Mouse (Mus musculus) lung, embryonic 14.5 days (tissue): ENCODE measurements at regions not wholly inside any gene's neighbourhood (a gene's known extent, or its start where the extent isn't known, plus 50 kb on each side); places are given as distances from the start of the nearest gene placed in this dataset.

Experiments used
- ATAC-seq: fragments of 200-750 bp; cut with Nextera tagmentation; 2 replicates; pipeline ENCODE4 v1.8.0; 2017; ENCODE audit warnings: mild to moderate bottlenecking, moderate TSS enrichment, moderate library complexity; ENCODE audit not compliant: insufficient read depth
- DNase-seq: peaks from one replicate; pipeline ENCODE4 v3.0.0-alpha.2; 2015
- H3K27ac ChIP-seq: fragments of 300-500 bp; sonication (generic); 2 replicates; pipeline ENCODE4 v1.5.1; 2014; ENCODE audit warnings: low read depth, mild to moderate bottlenecking, moderate library complexity
- H3K27me3 ChIP-seq: fragments of 300-500 bp; sonication (generic); 2 replicates; pipeline ENCODE4 v1.6.1; 2014; ENCODE audit warnings: low read length, control low read depth; ENCODE audit not compliant: insufficient read depth
- H3K36me3 ChIP-seq: fragments of 300-500 bp; sonication (generic); 2 replicates; pipeline ENCODE4 v1.6.1; 2014; ENCODE audit warnings: control low read depth; ENCODE audit not compliant: insufficient read depth
- H3K4me1 ChIP-seq: fragments of 300-500 bp; sonication (generic); 2 replicates; pipeline ENCODE4 v1.6.1; 2014; ENCODE audit warnings: antibody characterized with exemption, control low read depth; ENCODE audit not compliant: insufficient read depth
- H3K4me2 ChIP-seq: fragments of 300-500 bp; sonication (generic); 2 replicates; pipeline ENCODE4 v1.6.1; 2014; ENCODE audit warnings: mild to moderate bottlenecking
- H3K4me3 ChIP-seq: fragments of 300-500 bp; sonication (generic); 2 replicates; pipeline ENCODE4 v1.5.1; 2014; ENCODE audit warnings: low read depth, low read length
- H3K9ac ChIP-seq: fragments of 300-500 bp; sonication (generic); 2 replicates; pipeline ENCODE4 v1.6.1; 2014
- H3K9me3 ChIP-seq: fragments of 300-500 bp; sonication (generic); 2 replicates; pipeline ENCODE4 v1.6.1; 2016; ENCODE audit warnings: low read depth, low read length, control low read depth
- CTCF ChIP-seq: IDR thresholded peaks from 2 replicates; pipeline ENCODE4 v1.5.1; 2016; ENCODE audit warnings: antibody characterized with exemption, low read depth
- WGBS: fragments of 180-500 bp; shearing (Covaris S2); extraction: QIAGEN DNeasy Blood & Tissue Kit; methylation state at CpG from one replicate; pipeline ENCODE4 v1.1.7; 2014; 5-methylcytosine and 5-hydroxymethylcytosine counted together

GRCm38 (mm10) chr16:42648531-42649142 is 227.0 kb upstream of the Zbtb20 start:
- Histone ChIP-seq H3K9me3 (no peaks in the 10 kb centered on the region), H3K27ac (no peak overlapping the region), H3K27me3 (no peaks in the 10 kb centered on the region), H3K4me1 (no peaks in the 10 kb centered on the region), H3K36me3 (no peaks in the 10 kb centered on the region), H3K4me3 (no peak overlapping the region), H3K4me2 (no peak overlapping the region), H3K9ac (no peak overlapping the region)
- 91% methylated on average over 5 of the region's 5 CpGs for WGBS
- TF ChIP-seq CTCF = no peak
- DNase-seq (no peak), ATAC-seq (no peak)

- no peak for TF ChIP-seq CTCF
- no peak overlapping the region for H3K9ac ChIP-seq
- DNase-seq (no peak), ATAC-seq (no peak)
- WGBS = 95% methylated on average over 5 of the region's 5 CpGs
- H3K27ac ChIP-seq = no peak overlapping the region
- no peaks in the 10 kb centered on the region for H3K9me3 ChIP-seq
- no peaks in the 10 kb centered on the region for H3K27me3 ChIP-seq
- no peaks in the 10 kb centered on the region for H3K4me1 ChIP-seq
- no peak overlapping the region for H3K4me3 ChIP-seq
- no peaks in the 10 kb centered on the region for H3K36me3 ChIP-seq
- no peak overlapping the region for H3K4me2 ChIP-seq
These were observed 227.9 kb upstream of the Zbtb20 start for GRCm38 (mm10) chr16:42647762-42648161.

- Histone ChIP-seq H3K9ac (no peak overlapping the region), H3K36me3 (no peaks in the 10 kb centered on the region), H3K9me3 (no peaks in the 10 kb centered on the region), H3K27ac (no peak overlapping the region), H3K4me1 (no peaks in the 10 kb centered on the region), H3K4me3 (no peak overlapping the region), H3K4me2 (no peak overlapping the region), H3K27me3 (no peaks in the 10 kb centered on the region)
- DNase-seq = peak; percentile 9
- peak; percentile 66; the same call in 1 of the 2 replicates for ATAC-seq
- 54% methylated on average over 3 of the region's 3 CpGs for WGBS
- TF ChIP-seq CTCF = no peak
These were observed 239.9 kb upstream of the Zbtb20 start for GRCm38 (mm10) chr16:42635766-42636165.

- Histone ChIP-seq H3K27me3 (no peaks in the 10 kb centered on the region), H3K4me3 (no peak overlapping the region), H3K27ac (no peak overlapping the region), H3K4me2 (no peak overlapping the region), H3K9me3 (no peaks in the 10 kb centered on the region), H3K9ac (no peak overlapping the region), H3K36me3 (no peaks in the 10 kb centered on the region), H3K4me1 (no peaks in the 10 kb centered on the region)
- DNase-seq (no peak), ATAC-seq (no peak)
- TF ChIP-seq CTCF = no peak
- 77% methylated on average over 3 of the region's 3 CpGs for WGBS
These were observed 248.0 kb upstream of the Zbtb20 start for GRCm38 (mm10) chr16:42627675-42628074.

- ATAC-seq (no peak), DNase-seq (peak; percentile 6)
- Histone ChIP-seq H3K4me2 (no peak overlapping the region), H3K9me3 (no peaks in the 10 kb centered on the region), H3K36me3 (no peaks in the 10 kb centered on the region), H3K9ac (no peak overlapping the region), H3K4me3 (no peak overlapping the region), H3K27me3 (no peaks in the 10 kb centered on the region), H3K27ac (no peak overlapping the region), H3K4me1 (no peaks in the 10 kb centered on the region)
- WGBS = 41% methylated on average over 3 of the region's 3 CpGs
- TF ChIP-seq CTCF = no peak
These were observed 259.8 kb upstream of the Zbtb20 start for GRCm38 (mm10) chr16:42615920-42616319.

GRCm38 (mm10) chr16:42612011-42612410 is 263.7 kb upstream of the Zbtb20 start:
- H3K36me3 ChIP-seq = no peaks in the 10 kb centered on the region
- ATAC-seq (no peak), DNase-seq (no peak)
- 81% methylated on average over 2 of the region's 2 CpGs for WGBS
- H3K4me1 ChIP-seq = no peaks in the 10 kb centered on the region
- TF ChIP-seq CTCF = no peak
- H3K27me3 ChIP-seq = no peaks in the 10 kb centered on the region
- no peaks in the 10 kb centered on the region for H3K9me3 ChIP-seq
- H3K27ac ChIP-seq = no peak overlapping the region
- no peak overlapping the region for H3K4me2 ChIP-seq
- H3K9ac ChIP-seq = no peak overlapping the region
- no peak overlapping the region for H3K4me3 ChIP-seq

GRCm38 (mm10) chr16:42608336-42608735 is 267.3 kb upstream of the Zbtb20 start:
- Histone ChIP-seq H3K27me3 (no peaks in the 10 kb centered on the region), H3K9ac (no peak overlapping the region), H3K36me3 (no peaks in the 10 kb centered on the region), H3K4me1 (no peaks in the 10 kb centered on the region), H3K4me2 (no peak overlapping the region), H3K4me3 (no peak overlapping the region), H3K27ac (no peak overlapping the region), H3K9me3 (no peaks in the 10 kb centered on the region)
- ATAC-seq (no peak), DNase-seq (no peak)
- no peak for TF ChIP-seq CTCF
- WGBS = 71% methylated on average over 5 of the region's 5 CpGs

GRCm38 (mm10) chr16:42592321-42592720 is 251.9 kb upstream of the Gap43 start:
- no peak for ATAC-seq
- no peak for DNase-seq
- no peaks in the 10 kb centered on the region for H3K36me3 ChIP-seq
- H3K4me3 ChIP-seq = no peak overlapping the region
- H3K9ac ChIP-seq = no peak overlapping the region
- no peak overlapping the region for H3K4me2 ChIP-seq
- H3K27me3 ChIP-seq = no peaks in the 10 kb centered on the region
- no peak overlapping the region for H3K27ac ChIP-seq
- no peaks in the 10 kb centered on the region for H3K9me3 ChIP-seq
- no peaks in the 10 kb centered on the region for H3K4me1 ChIP-seq
- 60% methylated on average over 3 of the region's 3 CpGs for WGBS
- TF ChIP-seq CTCF = no peak
